In genomic region chr4:21726912-21727614, GRCm38 (mm10) we compare ENCODE assay signal across 8 mouse cellular contexts. TPM values are rescaled to one million over a fixed set of nuclear protein-coding genes. Genes with fewer than 3 reads are reported as not detected.
DNase-seq lines count a peak whose midpoint lies in the region; ATAC-seq and TF ChIP-seq lines count a peak whose summit lies in the region.

No protein-coding gene starts in this region.

- H3K4me1 ChIP-seq in megakaryocyte, embryonic 14.5 days, result peaks cover 10% of the 10 kb centered on the region; the same call in 1 of the 2 replicates

- ATAC-seq in frontal cortex, adult (ENCODE audit: low TSS enrichment), result peak; percentile 85

- H3K27ac ChIP-seq in left cerebral cortex, adult 2 months, result peak overlapping the region; percentile 85

- H3K36me3 ChIP-seq in megakaryocyte, embryonic 14.5 days (replicated peaks; ENCODE audit: low read length), result peaks cover 13% of the 10 kb centered on the region

- peak overlapping the region; percentile 82 for H3K4me3 ChIP-seq in left cerebral cortex, adult 2 months
- peak overlapping the region; percentile 96 for H3K4me3 ChIP-seq in megakaryocyte, embryonic 14.5 days (replicated peaks)

- H3K9me3 ChIP-seq in megakaryocyte, embryonic 14.5 days, result no peaks in the 10 kb centered on the region

- intact Hi-C loops in left cerebral cortex, adult 2 months (cut with DNase I), result loop anchor here (2.0 to 5.0 kb wide), 2 partner anchors 40 to 85 kb away; partner anchors contain the start of genes Tstd3 and Usp45

- no peaks in the 10 kb centered on the region for H3K27me3 ChIP-seq in megakaryocyte, embryonic 14.5 days (replicated peaks)

- peak; percentile 45 for DNase-seq in gastrocnemius, adult 18-20 months (ENCODE audit: low spot score)
- no peak for DNase-seq in gastrocnemius, postnatal 10 days
- peak; percentile 63 for DNase-seq in cerebellum, adult 9-11 months
- peak; percentile 50 for DNase-seq in hindlimb bud, embryonic 11.5 days (ENCODE audit: extremely low spot score, low read depth, low spot score)
- peak; percentile 17 to 25 for DNase-seq in left cerebral cortex, adult 2 months (ENCODE audit: extremely low spot score in 1 of 2, low spot score in 2 of 2)
- DNase-seq in skeletal muscle tissue, adult 2 months (ENCODE audit: low read depth, low spot score), result peak; percentile 18

- TF ChIP-seq CTCF in left cerebral cortex, adult 2 months (IDR thresholded peaks at IDR 0.05), result peak; percentile 67

RNA-seq across cellular contexts. Expression of gene Ccnc, which starts 0.4 kb away (rescaled TPM):
- total RNA-seq in gastrocnemius, adult 18-20 months (2021), result 10 to 100 TPM in 1 of 2 experiments, 1 to 10 TPM in 1; 8.5 to 10.7 TPM
- 10 to 100 TPM; 11.3 to 12.1 TPM for total RNA-seq in gastrocnemius, postnatal 10 days (2021)
- 10 to 100 TPM; 31.7 to 35.2 TPM for total RNA-seq in left cerebral cortex, adult 2 months (2021)
- polyA plus RNA-seq in megakaryocyte, embryonic 14.5 days (2012; ENCODE audit: insufficient read depth, low replicate concordance), result 1.8 TPM in 1 of 2 replicates, not detected in the other

RNA-seq across cellular contexts. Expression of gene Usp45, which starts 39.9 kb away (rescaled TPM):
- total RNA-seq in gastrocnemius, adult 18-20 months (2021), result 10 to 100 TPM; 16.9 to 18.5 TPM
- total RNA-seq in gastrocnemius, postnatal 10 days (2021), result 10 to 100 TPM; 10.7 to 15.1 TPM
- 10 to 100 TPM; 44.4 to 49.2 TPM for total RNA-seq in left cerebral cortex, adult 2 months (2021)
- polyA plus RNA-seq in megakaryocyte, embryonic 14.5 days (2012; ENCODE audit: insufficient read depth, low replicate concordance), result 0.58 and 0.96 TPM in 2 replicates

RNA-seq across cellular contexts. Expression of gene Tstd3, which starts 39.9 kb away (rescaled TPM):
- total RNA-seq in gastrocnemius, adult 18-20 months (2021), result 10 to 100 TPM; 14.5 to 15.0 TPM
- 1 to 10 TPM; 8.2 to 9.0 TPM for total RNA-seq in gastrocnemius, postnatal 10 days (2021)
- total RNA-seq in left cerebral cortex, adult 2 months (2021), result 10 to 100 TPM; 22.8 to 24.8 TPM
- 8.2 and 12.7 TPM in 2 replicates for polyA plus RNA-seq in megakaryocyte, embryonic 14.5 days (2012; ENCODE audit: insufficient read depth, low replicate concordance)

RNA-seq across cellular contexts. Expression of gene Prdm13, which starts 41.3 kb away (rescaled TPM):
- total RNA-seq in gastrocnemius, adult 18-20 months (2021), result not detected
- total RNA-seq in gastrocnemius, postnatal 10 days (2021), result not detected
- not detected for total RNA-seq in left cerebral cortex, adult 2 months (2021)
- polyA plus RNA-seq in megakaryocyte, embryonic 14.5 days (2012; ENCODE audit: insufficient read depth, low replicate concordance), result not detected in 2 replicates
